8 mouse cellular contexts compared by ENCODE assay signal in genomic region chr11:69037231-69038061, GRCm38 (mm10). TPM values are rescaled to one million over a fixed set of nuclear protein-coding genes. Genes with fewer than 3 reads are reported as not detected.
DNase-seq lines count a peak whose midpoint lies in the region; ATAC-seq and TF ChIP-seq lines count a peak whose summit lies in the region.

No protein-coding gene starts in this region.

- DNase-seq in MEL-GATA-1-ER (ENCODE audit: extremely low read depth, low read depth), result peak; percentile 78
- DNase-seq in cerebellum, adult 11-12 months, result peak; percentile 79
- DNase-seq in hindbrain, embryonic 11.5 days (ENCODE audit: low spot score), result peak; percentile 92
- DNase-seq in layer of hippocampus, postnatal 10 days (ENCODE audit: low spot score in 2 of 2), result peak; percentile 75 to 88
- peak; percentile 82 for DNase-seq in lung, postnatal 0 days (ENCODE audit: low spot score)
- peak; percentile 92 for DNase-seq in retina, postnatal 1 day
- peak; percentile 85 for DNase-seq in thymus, postnatal 36 days

- TF ChIP-seq EP300 in lung, postnatal 0 days (IDR thresholded peaks at IDR 0.05), result peak; percentile 63

- no peak for TF ChIP-seq CTCF in lung, postnatal 0 days (IDR thresholded peaks at IDR 0.05)

- H3K9me3 ChIP-seq in forebrain, embryonic 15.5 days, result no peaks in the 10 kb centered on the region
- no peaks in the 10 kb centered on the region for H3K9me3 ChIP-seq in hindbrain, embryonic 11.5 days (ENCODE audit: control insufficient read depth, low read length)
- H3K9me3 ChIP-seq in lung, postnatal 0 days (ENCODE audit: low read length), result no peaks in the 10 kb centered on the region

- peak overlapping the region; percentile 49 for H3K4me2 ChIP-seq in forebrain, embryonic 15.5 days (replicated peaks)
- peak overlapping the region; percentile 34 for H3K4me2 ChIP-seq in hindbrain, embryonic 11.5 days (replicated peaks; ENCODE audit: low read depth, low read length)
- H3K4me2 ChIP-seq in lung, postnatal 0 days (replicated peaks; ENCODE audit: low read depth, low read length), result peak overlapping the region; percentile 65

- peak overlapping the region; percentile 81 for H3K27ac ChIP-seq in forebrain, embryonic 15.5 days (replicated peaks)
- no peak overlapping the region; the same call in 1 of the 2 replicates for H3K27ac ChIP-seq in hindbrain, embryonic 11.5 days (ENCODE audit: low read depth, low read length)
- peak overlapping the region; percentile 73 for H3K27ac ChIP-seq in lung, postnatal 0 days (ENCODE audit: low read length)

- under 1% methylated on average over 34 of the region's 34 CpGs for WGBS in forebrain, embryonic 15.5 days
- WGBS in hindbrain, embryonic 11.5 days, result 1% methylated on average over 34 of the region's 34 CpGs
- WGBS in lung, postnatal 0 days, result under 1% methylated on average over 34 of the region's 34 CpGs

- ATAC-seq in forebrain, embryonic 15.5 days (replicated peaks), result no peak; the same call in 1 of the 2 replicates
- 0 out of 2 replicates have a peak, but pooled peaks have one; percentile 33 for ATAC-seq in hindbrain, embryonic 11.5 days (ENCODE audit: low FRiP score)
- peak; percentile 30 for ATAC-seq in lung, postnatal 0 days

- no peaks in the 10 kb centered on the region for H3K27me3 ChIP-seq in forebrain, embryonic 15.5 days
- no peaks in the 10 kb centered on the region for H3K27me3 ChIP-seq in hindbrain, embryonic 11.5 days (ENCODE audit: control insufficient read depth, insufficient read depth, low read length)
- no peaks in the 10 kb centered on the region for H3K27me3 ChIP-seq in lung, postnatal 0 days (replicated peaks; ENCODE audit: insufficient read depth, low read length)

- H3K4me1 ChIP-seq in forebrain, embryonic 15.5 days, result peaks cover 30% of the 10 kb centered on the region
- H3K4me1 ChIP-seq in hindbrain, embryonic 11.5 days (replicated peaks; ENCODE audit: control insufficient read depth, insufficient read depth, low read length), result peaks cover 3% of the 10 kb centered on the region; the same call in 1 of the 2 replicates
- peaks cover 6% of the 10 kb centered on the region for H3K4me1 ChIP-seq in lung, postnatal 0 days (ENCODE audit: insufficient read depth, low read depth, low read length)

- H3K9ac ChIP-seq in forebrain, embryonic 15.5 days (replicated peaks), result peak overlapping the region; percentile 62
- H3K9ac ChIP-seq in hindbrain, embryonic 11.5 days (ENCODE audit: low read depth, low read length), result peak overlapping the region; percentile 71
- H3K9ac ChIP-seq in lung, postnatal 0 days (replicated peaks; ENCODE audit: low read depth), result peak overlapping the region; percentile 58

- H3K4me3 ChIP-seq in forebrain, embryonic 15.5 days, result peak overlapping the region; percentile 59
- peak overlapping the region; percentile 66 for H3K4me3 ChIP-seq in hindbrain, embryonic 11.5 days (ENCODE audit: low read depth, low read length)
- peak overlapping the region; percentile 67 for H3K4me3 ChIP-seq in lung, postnatal 0 days (ENCODE audit: low read depth, low read length)

- H3K36me3 ChIP-seq in forebrain, embryonic 15.5 days, result peaks cover 24% of the 10 kb centered on the region
- 0 out of 2 replicates have a peak, but pooled peaks cover 2% of the 10 kb centered on the region for H3K36me3 ChIP-seq in hindbrain, embryonic 11.5 days (ENCODE audit: control insufficient read depth, insufficient read depth, low read length)
- H3K36me3 ChIP-seq in lung, postnatal 0 days (ENCODE audit: insufficient read depth, low read length), result 0 out of 2 replicates have a peak, but pooled peaks cover 8% of the 10 kb centered on the region

RNA-seq across cellular contexts. Expression of gene Aurkb, which starts 8.0 kb away (rescaled TPM):
- polyA plus RNA-seq in forebrain, embryonic 15.5 days (2015; fragmentation: Nextera tagmentation; extraction: Ambion mirVana), result 68.3 and 81.8 TPM in 2 replicates
- polyA plus RNA-seq in hindbrain, embryonic 11.5 days (2014; fragmentation: Nextera tagmentation; extraction: Ambion mirVana), result 131 and 141 TPM in 2 replicates
- total RNA-seq in layer of hippocampus, postnatal 10 days (2021), result 1 to 10 TPM; 5.3 to 6.0 TPM
- polyA plus RNA-seq in lung, postnatal 0 days (2015; fragmentation: Nextera tagmentation; extraction: Ambion mirVana), result 6.5 and 9.1 TPM in 2 replicates

RNA-seq across cellular contexts. Expression of gene Ctc1, which starts 21.7 kb away (rescaled TPM):
- polyA plus RNA-seq in forebrain, embryonic 15.5 days (2015; fragmentation: Nextera tagmentation; extraction: Ambion mirVana), result 65.9 and 67.8 TPM in 2 replicates
- polyA plus RNA-seq in hindbrain, embryonic 11.5 days (2014; fragmentation: Nextera tagmentation; extraction: Ambion mirVana), result 48.7 and 59.5 TPM in 2 replicates
- 10 to 100 TPM; 41.1 to 50.7 TPM for total RNA-seq in layer of hippocampus, postnatal 10 days (2021)
- polyA plus RNA-seq in lung, postnatal 0 days (2015; fragmentation: Nextera tagmentation; extraction: Ambion mirVana), result 12.2 and 12.3 TPM in 2 replicates

RNA-seq across cellular contexts. Expression of gene Borcs6, which starts 22.1 kb away (rescaled TPM):
- polyA plus RNA-seq in forebrain, embryonic 15.5 days (2015; fragmentation: Nextera tagmentation; extraction: Ambion mirVana), result 12.8 and 15.4 TPM in 2 replicates
- polyA plus RNA-seq in hindbrain, embryonic 11.5 days (2014; fragmentation: Nextera tagmentation; extraction: Ambion mirVana), result 9.8 and 11.6 TPM in 2 replicates
- total RNA-seq in layer of hippocampus, postnatal 10 days (2021), result 10 to 100 TPM; 24.2 to 24.9 TPM
- polyA plus RNA-seq in lung, postnatal 0 days (2015; fragmentation: Nextera tagmentation; extraction: Ambion mirVana), result 20.1 and 21.9 TPM in 2 replicates

RNA-seq across cellular contexts. Expression of gene Pfas, which starts 29.2 kb away (rescaled TPM):
- 22.5 and 26.3 TPM in 2 replicates for polyA plus RNA-seq in forebrain, embryonic 15.5 days (2015; fragmentation: Nextera tagmentation; extraction: Ambion mirVana)
- polyA plus RNA-seq in hindbrain, embryonic 11.5 days (2014; fragmentation: Nextera tagmentation; extraction: Ambion mirVana), result 31.5 and 31.8 TPM in 2 replicates
- total RNA-seq in layer of hippocampus, postnatal 10 days (2021), result 10 to 100 TPM; 26.2 to 37.5 TPM
- 7.0 and 9.0 TPM in 2 replicates for polyA plus RNA-seq in lung, postnatal 0 days (2015; fragmentation: Nextera tagmentation; extraction: Ambion mirVana)

RNA-seq across cellular contexts. Expression of gene Tmem107, which starts 33.2 kb away (rescaled TPM):
- polyA plus RNA-seq in forebrain, embryonic 15.5 days (2015; fragmentation: Nextera tagmentation; extraction: Ambion mirVana), result 47.6 and 50.5 TPM in 2 replicates
- polyA plus RNA-seq in hindbrain, embryonic 11.5 days (2014; fragmentation: Nextera tagmentation; extraction: Ambion mirVana), result 52.4 and 54.6 TPM in 2 replicates
- 10 to 100 TPM; 10.4 to 14.0 TPM for total RNA-seq in layer of hippocampus, postnatal 10 days (2021)
- polyA plus RNA-seq in lung, postnatal 0 days (2015; fragmentation: Nextera tagmentation; extraction: Ambion mirVana), result 62.9 and 70.0 TPM in 2 replicates
